Mouse (Mus musculus) megakaryocyte progenitor cell, adult 5-6 weeks (primary cell): ENCODE results near the gene Tectb. TPM values are rescaled to one million over a fixed set of nuclear protein-coding genes. Genes with fewer than 3 reads are reported as not detected.

Experiments
- ATAC-seq: replicated peaks from 2 replicates; pipeline ENCODE4 v1.8.0; 2016; ENCODE audit warnings: mild to moderate bottlenecking, moderate TSS enrichment, inconsistent platforms; ENCODE audit not compliant: poor library complexity
- total RNA-seq, 2 experiments: library from RNA; stranded (forward) in 1 of 2; stranded (reverse) in 1 of 2; fragments of 157-497, 149-512 nt in 1 of 2; fragments of 200-1000 nt in 1 of 2; gene quantifications; 2 replicates each; pipeline versions ENCODE4 v1.2.3 to v1.2.4; 2015 to 2017

Tectb gene
- total RNA-seq, 2 experiments from 2014 or later = not detected

- ATAC-seq = 0 out of 2 replicates have a peak, but pooled peaks have one; percentile 4
Measured at GRCm38 (mm10) chr19:55207746-55208538, 27.4 kb downstream of the Tectb start.

GRCm38 (mm10) chr19:55208654-55209053 lies 28.1 kb downstream of the Tectb start:
- ATAC-seq = no peak

- no peak for ATAC-seq
Measured at GRCm38 (mm10) chr19:55209084-55209483, 28.6 kb downstream of the Tectb start.

GRCm38 (mm10) chr19:55211698-55212097 lies 31.2 kb downstream of the Tectb start:
- ATAC-seq = no peak

GRCm38 (mm10) chr19:55213617-55214340 lies 33.2 kb downstream of the Tectb start:
- ATAC-seq = no peak

GRCm38 (mm10) chr19:55216876-55217275 lies 36.3 kb downstream of the Tectb start:
- no peak for ATAC-seq

- no peak for ATAC-seq
Measured at GRCm38 (mm10) chr19:55217365-55217764, 36.8 kb downstream of the Tectb start.

GRCm38 (mm10) chr19:55218192-55218739 lies 37.7 kb downstream of the Tectb start:
- ATAC-seq = peak; percentile 80

GRCm38 (mm10) chr19:55218741-55219221 lies 38.2 kb downstream of the Tectb start:
- peak; percentile 85 for ATAC-seq

GRCm38 (mm10) chr19:55219359-55219758 lies 38.8 kb downstream of the Tectb start:
- ATAC-seq = no peak

- no peak for ATAC-seq
Measured at GRCm38 (mm10) chr19:55221208-55221607, 40.7 kb downstream of the Tectb start.

- no peak for ATAC-seq
Measured at GRCm38 (mm10) chr19:55222268-55222667, 41.7 kb downstream of the Tectb start.

GRCm38 (mm10) chr19:55226621-55227020 lies 46.1 kb downstream of the Tectb start:
- ATAC-seq = no peak

GRCm38 (mm10) chr19:55227135-55227534 lies 46.6 kb downstream of the Tectb start:
- peak; percentile 73 for ATAC-seq

- no peak for ATAC-seq
Measured at GRCm38 (mm10) chr19:55231081-55231480, 50.5 kb downstream of the Tectb start.

- peak; percentile 70 for ATAC-seq
Measured at GRCm38 (mm10) chr19:55232136-55232535, 51.6 kb downstream of the Tectb start.

GRCm38 (mm10) chr19:55236026-55236425 lies 55.5 kb downstream of the Tectb start:
- ATAC-seq = no peak

- ATAC-seq = no peak
Measured at GRCm38 (mm10) chr19:55236564-55236963, 56.0 kb downstream of the Tectb start.

GRCm38 (mm10) chr19:55239766-55240426 lies 59.4 kb downstream of the Tectb start:
- ATAC-seq = no peak

- no peak for ATAC-seq
Measured at GRCm38 (mm10) chr19:55241186-55241645, 60.7 kb downstream of the Tectb start, which contains the start of gene Gucy2g. Gene Gucy2g (minus strand): TSS chr19:55241236.

- ATAC-seq = peak; percentile 85
Measured at GRCm38 (mm10) chr19:55244791-55245231, 64.3 kb downstream of the Tectb start.
